Mouse (Mus musculus) kidney, adult 8-10 months (tissue): ENCODE data around the gene Nhlrc4.

Experiments used
- DNase-seq, 2 experiments: peaks; one replicate each; pipeline ENCODE4 v3.0.0; 2022

Nhlrc4 gene

DNA sequence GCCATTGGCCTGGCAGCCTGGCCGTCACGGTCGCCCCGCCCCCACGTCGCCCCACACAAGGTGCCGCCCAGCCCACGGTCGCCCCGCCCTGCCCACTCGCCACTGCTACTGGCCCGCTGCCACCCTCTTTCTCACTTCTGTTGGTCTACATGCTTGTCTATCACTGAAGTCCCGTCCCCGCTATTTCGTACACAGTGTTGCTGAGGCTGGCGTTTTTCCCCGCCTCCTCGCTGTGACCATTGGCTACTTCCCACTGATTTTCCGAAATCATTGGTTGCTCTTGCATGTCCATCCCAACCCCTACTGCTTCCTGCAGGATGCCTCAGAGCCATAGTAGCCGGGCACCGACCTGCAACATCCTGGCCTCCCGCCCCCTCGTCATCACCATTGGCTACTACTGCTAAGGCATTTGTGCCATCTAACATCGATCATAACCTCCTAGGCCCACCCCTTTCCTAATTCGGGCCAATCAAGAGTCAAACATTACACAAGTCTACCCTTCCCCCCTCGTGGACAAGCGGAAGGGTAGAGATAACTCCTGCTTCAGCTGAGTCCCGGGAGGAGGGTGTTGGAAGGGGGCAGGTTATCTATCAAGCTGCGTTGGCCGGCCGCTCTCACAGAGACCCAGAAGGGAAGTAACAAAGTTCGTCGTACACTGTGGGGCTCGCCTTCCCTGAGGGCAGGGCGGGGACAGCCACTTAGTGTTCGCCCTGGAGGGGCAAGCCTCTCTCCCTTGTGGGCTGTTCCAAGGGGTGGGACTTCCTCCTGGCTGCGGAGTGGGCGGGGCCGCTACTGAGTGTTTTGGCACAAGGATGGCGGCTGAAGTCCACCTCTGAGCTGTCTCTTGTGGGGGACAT, 24.7 kb downstream of the Nhlrc4 start:
- DNase-seq = peak; percentile 100

DNA sequence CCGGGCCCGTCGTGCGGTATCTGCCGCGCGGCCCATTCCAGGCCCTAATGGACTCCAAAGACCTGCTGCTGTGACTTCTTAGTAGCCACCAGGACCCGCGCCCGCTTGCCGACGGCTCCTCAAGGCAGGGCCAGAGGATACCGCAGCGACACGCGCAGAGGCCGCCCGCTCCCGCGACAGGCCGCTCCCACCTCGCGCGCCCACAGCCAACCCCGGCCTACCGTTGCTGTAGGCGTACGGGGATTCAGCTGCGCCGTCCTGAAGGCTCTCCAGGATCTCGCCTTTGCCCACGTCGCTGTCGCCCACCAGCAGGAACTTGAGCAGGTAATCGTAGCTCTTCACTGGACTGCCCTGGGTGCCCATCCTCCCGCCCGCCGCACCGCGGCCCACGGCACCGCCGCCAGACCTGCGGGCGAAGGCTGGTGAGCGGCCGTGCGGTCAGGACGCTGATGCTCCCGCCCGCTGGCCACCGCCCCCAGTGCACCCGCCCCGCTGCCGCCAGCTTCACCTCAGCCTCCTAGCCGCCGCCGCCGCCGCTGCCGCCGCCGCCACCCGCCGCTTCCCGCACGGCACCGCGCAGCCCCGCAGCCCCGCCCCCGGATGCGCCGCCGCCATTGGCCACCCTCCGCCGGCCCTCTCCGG, 25.5 kb downstream of the Nhlrc4 start, which contains the start of gene Rab40c:
TSS of gene Rab40c (minus strand) at position 584 of the 642 bp plus-strand sequence.
- DNase-seq = no peak

DNA sequence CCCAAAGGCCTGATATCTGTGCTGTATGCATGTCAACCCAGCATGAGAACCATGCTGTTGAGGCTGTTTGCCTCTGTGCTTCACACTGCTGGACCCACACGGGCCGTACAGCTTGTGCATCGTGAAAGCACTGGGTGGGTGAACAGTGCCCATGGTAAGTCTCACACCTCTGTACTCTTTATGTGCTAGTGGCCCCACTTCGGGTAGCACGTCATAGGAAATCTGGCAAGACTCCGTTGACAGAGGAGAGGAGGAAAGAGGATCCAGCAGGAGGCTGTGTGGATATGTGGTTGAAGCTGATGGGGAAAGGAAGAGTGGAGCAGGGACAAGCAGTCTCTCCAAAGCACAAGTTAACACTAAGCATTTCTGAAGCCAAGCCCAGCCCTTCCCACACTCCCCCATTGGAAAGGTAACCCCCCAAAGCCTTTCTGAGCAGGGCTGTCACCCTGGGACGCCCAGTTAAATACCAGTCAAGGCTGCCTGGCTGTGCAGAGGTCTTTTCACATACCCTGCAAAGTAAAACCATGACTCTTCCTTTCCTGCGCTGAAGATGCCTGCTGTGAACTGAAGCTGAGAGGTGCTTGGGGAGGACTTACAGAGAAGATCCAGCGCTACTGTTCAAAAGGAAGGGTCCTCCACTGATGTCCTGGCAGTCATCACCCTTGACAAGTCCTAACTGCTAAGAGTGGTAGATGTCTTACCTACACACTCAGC, 26.6 kb downstream of the Nhlrc4 start:
- DNase-seq = no peak

DNA sequence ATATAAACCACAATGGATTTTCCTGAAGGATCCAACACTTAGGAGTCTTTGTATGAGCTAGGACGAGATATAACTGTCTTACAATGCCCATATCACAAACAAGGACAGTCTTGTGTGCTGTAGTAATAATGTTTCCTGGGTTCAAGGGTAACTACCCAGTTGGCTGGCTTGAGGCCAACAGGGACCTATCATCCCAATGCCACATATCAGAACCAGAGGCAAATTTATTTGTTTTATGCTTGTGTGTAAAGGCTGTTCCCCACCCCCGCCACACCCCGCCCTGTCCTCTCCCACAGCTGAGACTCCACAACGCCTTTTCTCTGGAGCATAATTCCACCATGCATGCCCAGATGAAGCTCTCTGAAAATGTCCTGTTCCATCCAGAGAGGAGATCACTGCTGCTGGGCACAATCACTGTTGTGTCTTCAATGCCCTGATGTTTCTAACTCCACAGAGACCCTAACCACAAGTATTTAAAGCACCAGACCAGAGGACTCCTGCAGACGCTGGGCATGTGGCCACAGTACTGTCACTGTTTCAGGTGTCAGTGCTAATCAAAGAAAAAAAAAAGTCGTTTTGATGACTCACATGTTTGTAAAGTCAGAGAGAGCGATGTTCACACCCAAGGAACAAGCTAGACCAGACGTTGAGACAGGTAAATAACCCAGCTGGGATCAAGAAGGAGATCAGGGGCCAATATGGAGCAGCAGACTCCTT, 27.7 kb downstream of the Nhlrc4 start:
- no peak for DNase-seq

DNA sequence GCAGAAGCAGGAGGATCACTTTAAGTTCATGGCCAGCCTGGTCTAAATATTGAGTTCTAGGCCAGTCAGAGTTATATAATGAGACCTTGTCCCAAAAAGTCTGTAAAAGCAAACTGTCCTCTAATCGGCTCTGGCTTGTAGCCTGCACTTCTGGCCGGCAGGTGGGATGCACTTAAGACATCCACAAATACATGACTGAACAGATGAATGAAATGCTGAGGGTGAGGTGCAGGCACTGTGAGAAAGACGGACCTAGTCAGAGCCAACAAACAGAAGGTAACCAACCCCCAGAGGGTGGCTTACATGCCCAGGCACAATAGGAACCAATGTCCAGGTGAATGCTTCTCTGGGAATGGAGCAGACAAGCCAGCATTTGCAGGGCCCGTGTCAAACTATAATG, 30.5 kb downstream of the Nhlrc4 start:
- DNase-seq = no peak

DNA sequence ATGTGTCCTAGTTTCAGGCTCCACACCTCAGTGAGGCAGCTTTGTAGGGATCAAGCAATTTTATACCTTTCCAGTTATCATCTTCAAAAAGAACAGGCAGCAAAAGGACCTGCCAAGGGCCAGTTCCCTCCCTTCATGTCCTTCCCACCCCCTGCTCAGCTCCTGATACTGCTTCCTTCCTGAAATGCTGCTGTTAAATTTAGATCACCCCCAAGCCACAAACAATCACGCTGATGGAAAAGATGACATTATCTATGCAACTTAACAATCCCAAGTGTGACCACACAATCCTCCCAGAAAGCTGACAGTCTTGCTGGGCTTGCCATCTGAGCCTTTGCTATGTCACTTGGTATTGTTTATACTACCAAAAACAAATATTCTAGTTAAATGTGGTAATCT, 30.9 kb downstream of the Nhlrc4 start:
- no peak for DNase-seq

DNA sequence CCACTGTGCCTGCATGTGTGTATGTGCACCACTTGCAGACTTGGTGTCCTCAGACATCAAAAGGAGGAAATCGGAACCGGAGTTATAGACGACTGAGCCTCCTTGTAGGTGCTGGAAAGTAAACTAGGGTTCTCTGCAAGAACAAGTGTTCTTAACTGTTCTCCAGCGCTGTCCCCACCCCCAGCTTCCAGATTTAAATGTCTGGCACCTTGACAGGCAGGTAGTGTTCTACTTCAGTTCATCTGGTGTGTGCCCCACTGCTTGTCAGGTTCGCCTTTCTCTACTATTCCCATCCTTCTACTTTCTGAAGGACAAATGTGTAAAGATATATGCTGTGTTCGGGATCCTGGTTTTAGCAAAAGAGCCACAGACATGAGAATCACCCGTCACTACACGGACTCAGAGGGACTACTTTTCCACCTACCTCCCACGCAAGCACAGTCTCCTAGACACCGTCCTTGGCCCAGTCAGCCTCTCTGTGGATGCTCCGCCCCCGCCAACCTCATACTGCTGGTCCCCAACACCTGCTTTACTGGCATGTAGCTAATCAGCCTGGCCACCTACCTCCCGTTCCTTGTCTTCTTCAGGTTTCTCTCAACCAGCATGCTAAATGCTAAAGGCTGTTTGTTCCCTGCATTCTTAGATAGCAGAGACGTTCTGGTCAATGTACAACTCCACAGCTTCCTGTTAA, 31.4 kb downstream of the Nhlrc4 start:
- DNase-seq = peak; percentile 41 to 48

DNA sequence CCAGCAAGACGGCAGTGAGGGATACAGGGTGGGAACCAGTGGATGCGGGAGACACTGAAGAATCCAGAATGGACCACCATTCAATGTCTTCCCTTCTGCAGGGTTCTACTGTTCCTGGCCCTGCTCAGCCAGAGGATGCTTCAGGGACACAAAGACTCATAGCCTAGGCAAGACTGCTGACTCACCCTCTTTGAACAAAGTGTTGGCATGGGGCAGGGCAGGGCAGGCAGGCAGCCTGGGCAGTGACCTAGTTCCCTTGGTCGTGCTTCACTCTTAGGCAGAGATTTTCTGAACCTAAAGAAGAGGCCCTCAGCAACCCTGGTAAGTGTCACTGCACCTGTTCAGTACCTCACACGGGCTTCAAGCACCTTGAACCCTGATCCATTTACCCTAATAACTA, 32.9 kb downstream of the Nhlrc4 start:
- DNase-seq = peak; percentile 30 to 41

DNA sequence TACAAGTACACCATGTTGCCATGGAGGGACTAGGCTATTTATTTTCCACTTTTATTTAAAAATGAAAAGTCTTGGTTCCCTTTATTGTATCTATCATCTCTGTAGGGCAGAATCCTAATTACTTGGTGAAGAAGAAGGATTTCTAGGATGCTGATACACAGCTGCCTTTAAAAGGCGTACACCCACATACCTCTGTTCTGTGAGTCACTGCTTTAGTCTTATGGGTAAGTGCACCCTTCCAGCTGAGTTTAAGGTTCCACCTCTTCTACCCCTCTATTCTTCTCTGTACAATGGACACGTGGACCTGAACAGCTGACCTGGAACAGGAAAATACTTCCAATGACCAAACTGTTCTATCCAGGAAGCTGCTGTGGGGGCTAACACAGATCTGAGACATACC, 37.1 kb downstream of the Nhlrc4 start:
- no peak for DNase-seq

DNA sequence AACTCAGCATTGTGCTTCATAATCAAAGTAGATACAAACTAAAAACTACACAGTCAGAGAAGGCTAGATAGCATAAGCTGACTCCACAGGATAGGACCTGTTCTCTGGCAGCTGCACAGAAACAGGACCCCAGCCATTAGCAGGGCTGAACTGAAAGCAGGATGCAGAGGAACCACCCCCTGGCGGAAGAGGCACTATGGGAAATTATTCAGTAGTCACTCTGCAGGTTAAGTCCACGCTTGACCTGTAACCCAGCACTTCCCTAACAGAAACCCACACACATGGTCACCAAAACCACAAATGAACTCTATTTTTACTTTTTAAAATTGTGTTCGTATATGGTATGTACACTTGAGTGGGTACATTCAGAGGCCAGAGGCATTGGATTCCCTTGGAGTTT, 41.7 kb downstream of the Nhlrc4 start:
- DNase-seq = no peak

DNA sequence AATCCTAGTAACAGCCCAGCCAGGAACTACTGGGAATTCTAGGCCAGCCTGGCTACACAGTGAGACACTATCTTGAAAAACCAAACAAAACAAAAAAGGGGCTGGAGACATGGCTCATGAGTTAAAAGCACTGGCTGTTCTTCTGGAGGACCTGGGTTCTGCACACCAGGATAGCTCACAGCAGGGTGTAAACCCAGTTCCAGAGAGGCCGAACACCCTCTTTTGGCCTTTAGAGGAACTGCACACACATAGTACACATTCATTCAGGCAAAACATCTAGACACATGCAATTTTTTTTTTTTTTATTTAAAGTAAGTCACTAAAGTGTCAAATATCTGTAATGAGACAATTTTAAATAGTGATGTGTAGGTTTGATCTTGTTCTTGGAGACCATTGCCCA, 44.6 kb downstream of the Nhlrc4 start:
- DNase-seq = no peak

DNA sequence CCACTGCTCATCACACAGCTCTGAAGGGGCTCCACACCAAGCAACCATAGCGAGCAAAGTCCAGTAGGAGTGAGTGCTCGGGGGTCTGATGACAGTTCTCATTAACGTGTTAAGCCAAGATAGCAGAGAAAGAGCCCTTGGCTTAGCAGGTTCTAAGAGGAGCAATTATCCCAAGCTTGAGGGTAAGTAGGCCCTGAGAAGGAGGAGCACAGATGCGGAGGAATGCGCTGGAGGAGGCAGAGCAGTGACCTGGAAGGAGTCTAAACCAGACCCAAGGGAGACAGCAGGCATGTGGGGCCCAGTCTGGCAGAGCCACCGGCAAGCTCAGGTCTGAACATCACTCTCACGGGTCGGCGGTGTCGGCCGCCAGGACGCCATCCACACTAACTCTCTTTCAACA, 48.9 kb downstream of the Nhlrc4 start:
- DNase-seq = no peak

DNA sequence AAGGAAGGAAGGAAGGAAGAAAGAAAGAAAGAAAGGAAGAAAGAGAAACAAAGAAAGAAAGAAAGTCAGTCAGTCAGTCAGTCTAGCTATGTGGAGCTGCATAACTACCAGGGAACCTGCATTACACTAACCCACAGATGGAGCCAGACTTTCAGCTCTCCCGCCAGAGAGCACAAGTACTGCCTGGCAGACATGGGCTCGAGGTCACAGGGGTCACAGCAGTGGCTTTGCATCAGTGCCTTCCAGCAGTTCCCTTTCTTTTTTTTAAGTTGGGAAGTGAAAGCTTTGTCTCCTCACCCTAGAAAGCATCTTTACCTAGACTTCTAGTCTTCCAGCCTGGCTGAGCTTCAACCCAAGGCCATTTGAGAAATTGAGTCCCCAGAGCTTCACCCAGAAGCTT, 49.3 kb downstream of the Nhlrc4 start:
- DNase-seq = peak; percentile 52 to 55

DNA sequence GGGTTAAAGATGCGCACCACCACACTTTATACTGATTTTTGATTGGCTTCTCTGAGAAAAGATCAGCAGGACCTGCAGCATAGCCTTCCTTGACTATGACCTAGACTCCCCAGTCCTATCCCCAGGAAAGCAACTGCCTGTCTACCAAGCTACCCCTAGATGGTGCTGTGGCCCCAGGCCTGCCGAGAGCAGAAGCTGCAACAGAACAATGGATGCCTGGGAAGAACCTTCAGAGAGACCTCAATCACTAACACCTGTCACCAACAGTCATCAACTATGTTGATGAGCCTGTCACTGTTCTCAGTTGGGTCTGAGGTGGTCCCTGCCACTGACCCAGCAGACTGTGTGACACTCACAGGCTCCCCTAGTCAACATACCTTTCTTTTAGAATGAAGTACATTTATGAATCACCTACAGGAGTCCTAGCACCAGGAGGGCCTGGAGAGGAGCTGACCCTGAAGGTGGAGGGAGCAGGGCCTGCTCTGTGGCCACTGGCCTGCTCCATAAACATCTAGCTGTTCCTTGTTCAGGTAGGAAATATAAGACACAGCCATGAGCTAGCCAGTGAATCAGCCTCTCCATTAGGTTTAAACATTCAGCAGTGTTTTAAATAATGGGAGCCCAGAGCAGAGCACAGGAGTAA, 50.7 kb downstream of the Nhlrc4 start:
- DNase-seq = peak in 1 of 2 experiments; percentile 78
